Mouse (Mus musculus): Measurements from ENCODE around the gene Mif. TPM values are rescaled to one million over a fixed set of nuclear protein-coding genes. Genes with fewer than 3 reads are reported as not detected.

The Mif gene
- polyA plus RNA-seq, 1 experiment from 2014 or later, result 1,680 TPM

- 96% methylated on average over 10 of the region's 10 CpGs for WGBS
- Histone ChIP-seq H3K9me3 (ENCODE audit: control insufficient read depth, low read length) (no peaks in the 10 kb centered on the region), H3K4me2 (ENCODE audit: low read length) (no peak overlapping the region), H3K27me3 (replicated peaks; ENCODE audit: control insufficient read depth, insufficient read depth, low read length) (no peaks in the 10 kb centered on the region), H3K27ac (ENCODE audit: low read depth, low read length) (no peak overlapping the region), H3K4me3 (ENCODE audit: low read length) (no peak overlapping the region), H3K4me1 (ENCODE audit: control insufficient read depth, insufficient read depth, low read depth, low read length) (peaks cover 7% of the 10 kb centered on the region), H3K9ac (ENCODE audit: low read depth, low read length) (no peak overlapping the region), H3K36me3 (ENCODE audit: control insufficient read depth, insufficient read depth, low read length) (no peaks in the 10 kb centered on the region)
- ATAC-seq, result no peak
Measured at GRCm38 (mm10) chr10:75880351-75880750, 20.3 kb upstream of the Mif start.

GRCm38 (mm10) chr10:75878836-75879235 is 18.8 kb upstream of the Mif start:
- Histone ChIP-seq H3K27ac (ENCODE audit: low read depth, low read length) (no peak overlapping the region), H3K9me3 (ENCODE audit: control insufficient read depth, low read length) (no peaks in the 10 kb centered on the region), H3K4me2 (ENCODE audit: low read length) (no peak overlapping the region), H3K4me3 (ENCODE audit: low read length) (no peak overlapping the region), H3K9ac (ENCODE audit: low read depth, low read length) (no peak overlapping the region), H3K36me3 (ENCODE audit: control insufficient read depth, insufficient read depth, low read length) (no peaks in the 10 kb centered on the region), H3K27me3 (replicated peaks; ENCODE audit: control insufficient read depth, insufficient read depth, low read length) (no peaks in the 10 kb centered on the region), H3K4me1 (ENCODE audit: control insufficient read depth, insufficient read depth, low read depth, low read length) (peaks cover 8% of the 10 kb centered on the region)
- WGBS, result 91% methylated on average over 3 of the region's 3 CpGs
- ATAC-seq, result no peak

- no peaks in the 10 kb centered on the region for H3K27me3 ChIP-seq (replicated peaks; ENCODE audit: control insufficient read depth, insufficient read depth, low read length)
- no peaks in the 10 kb centered on the region for H3K9me3 ChIP-seq (ENCODE audit: control insufficient read depth, low read length)
- peak overlapping the region; percentile 76 for H3K4me2 ChIP-seq (ENCODE audit: low read length)
- 5% methylated on average over 10 of the region's 10 CpGs for WGBS
- peak overlapping the region; percentile 68 for H3K27ac ChIP-seq (ENCODE audit: low read depth, low read length)
- peak; percentile 28; the same call in 1 of the 2 replicates for ATAC-seq
- peak overlapping the region; percentile 45; the same call in 1 of the 2 replicates for H3K9ac ChIP-seq (ENCODE audit: low read depth, low read length)
- H3K4me3 ChIP-seq (ENCODE audit: low read length), result peak overlapping the region; percentile 37
- H3K36me3 ChIP-seq (ENCODE audit: control insufficient read depth, insufficient read depth, low read length), result no peaks in the 10 kb centered on the region
- H3K4me1 ChIP-seq (ENCODE audit: control insufficient read depth, insufficient read depth, low read depth, low read length), result peaks cover 13% of the 10 kb centered on the region
Measured at GRCm38 (mm10) chr10:75873543-75874170, 13.6 kb upstream of the Mif start.

- peak; percentile 99 for ATAC-seq
- Histone ChIP-seq H3K36me3 (ENCODE audit: control insufficient read depth, insufficient read depth, low read length) (no peaks in the 10 kb centered on the region), H3K4me2 (ENCODE audit: low read length) (peak overlapping the region; percentile 76), H3K9me3 (ENCODE audit: control insufficient read depth, low read length) (no peaks in the 10 kb centered on the region), H3K9ac (ENCODE audit: low read depth, low read length) (peak overlapping the region; percentile 39), H3K27me3 (replicated peaks; ENCODE audit: control insufficient read depth, insufficient read depth, low read length) (no peaks in the 10 kb centered on the region), H3K4me3 (ENCODE audit: low read length) (peak overlapping the region; percentile 37), H3K4me1 (ENCODE audit: control insufficient read depth, insufficient read depth, low read depth, low read length) (peaks cover 13% of the 10 kb centered on the region), H3K27ac (ENCODE audit: low read depth, low read length) (peak overlapping the region; percentile 68)
- 1% methylated on average over 11 of the region's 11 CpGs for WGBS
Measured at GRCm38 (mm10) chr10:75872915-75873542, 13.0 kb upstream of the Mif start.

- Histone ChIP-seq H3K4me1 (ENCODE audit: control insufficient read depth, insufficient read depth, low read depth, low read length) (peaks cover 13% of the 10 kb centered on the region), H3K36me3 (ENCODE audit: control insufficient read depth, insufficient read depth, low read length) (no peaks in the 10 kb centered on the region), H3K27ac (ENCODE audit: low read depth, low read length) (peak overlapping the region; percentile 68), H3K4me2 (ENCODE audit: low read length) (peak overlapping the region; percentile 76), H3K9ac (ENCODE audit: low read depth, low read length) (peak overlapping the region; percentile 39), H3K27me3 (replicated peaks; ENCODE audit: control insufficient read depth, insufficient read depth, low read length) (no peaks in the 10 kb centered on the region), H3K4me3 (ENCODE audit: low read length) (peak overlapping the region; percentile 37), H3K9me3 (ENCODE audit: control insufficient read depth, low read length) (no peaks in the 10 kb centered on the region)
- 34% methylated on average over 10 of the region's 10 CpGs for WGBS
- ATAC-seq, result no peak
Measured at GRCm38 (mm10) chr10:75872025-75872914, 12.2 kb upstream of the Mif start.

GRCm38 (mm10) chr10:75861587-75861986 is 1.5 kb upstream of the Mif start:
- H3K4me3 ChIP-seq (ENCODE audit: low read length), result no peak overlapping the region
- H3K27me3 ChIP-seq (replicated peaks; ENCODE audit: control insufficient read depth, insufficient read depth, low read length), result no peaks in the 10 kb centered on the region
- no peak overlapping the region for H3K9ac ChIP-seq (ENCODE audit: low read depth, low read length)
- no peak overlapping the region for H3K4me2 ChIP-seq (ENCODE audit: low read length)
- H3K36me3 ChIP-seq (ENCODE audit: control insufficient read depth, insufficient read depth, low read length), result no peaks in the 10 kb centered on the region
- peaks cover 16% of the 10 kb centered on the region for H3K4me1 ChIP-seq (ENCODE audit: control insufficient read depth, insufficient read depth, low read depth, low read length)
- ATAC-seq, result no peak
- WGBS, result 43% methylated on average over 5 of the region's 5 CpGs
- H3K9me3 ChIP-seq (ENCODE audit: control insufficient read depth, low read length), result no peaks in the 10 kb centered on the region
- H3K27ac ChIP-seq (ENCODE audit: low read depth, low read length), result no peak overlapping the region

- no peak overlapping the region for H3K9ac ChIP-seq (ENCODE audit: low read depth, low read length)
- no peaks in the 10 kb centered on the region for H3K36me3 ChIP-seq (ENCODE audit: control insufficient read depth, insufficient read depth, low read length)
- H3K4me2 ChIP-seq (ENCODE audit: low read length), result peak overlapping the region; percentile 62
- H3K4me1 ChIP-seq (ENCODE audit: control insufficient read depth, insufficient read depth, low read depth, low read length), result peaks cover 16% of the 10 kb centered on the region
- ATAC-seq, result no peak
- no peaks in the 10 kb centered on the region for H3K27me3 ChIP-seq (replicated peaks; ENCODE audit: control insufficient read depth, insufficient read depth, low read length)
- peak overlapping the region; percentile 94 for H3K27ac ChIP-seq (ENCODE audit: low read depth, low read length)
- WGBS, result 19% methylated on average over 7 of the region's 7 CpGs
- no peaks in the 10 kb centered on the region for H3K9me3 ChIP-seq (ENCODE audit: control insufficient read depth, low read length)
- H3K4me3 ChIP-seq (ENCODE audit: low read length), result no peak overlapping the region
Measured at GRCm38 (mm10) chr10:75860746-75861145, 706 bp upstream of the Mif start.

GRCm38 (mm10) chr10:75859107-75859746 is 813 bp downstream of the Mif start:
- Histone ChIP-seq H3K4me1 (ENCODE audit: control insufficient read depth, insufficient read depth, low read depth, low read length) (peaks cover 16% of the 10 kb centered on the region), H3K4me2 (ENCODE audit: low read length) (peak overlapping the region; percentile 62), H3K27me3 (replicated peaks; ENCODE audit: control insufficient read depth, insufficient read depth, low read length) (no peaks in the 10 kb centered on the region), H3K36me3 (ENCODE audit: control insufficient read depth, insufficient read depth, low read length) (no peaks in the 10 kb centered on the region), H3K9ac (ENCODE audit: low read depth, low read length) (peak overlapping the region; percentile 88), H3K4me3 (ENCODE audit: low read length) (peak overlapping the region; percentile 74), H3K27ac (ENCODE audit: low read depth, low read length) (peak overlapping the region; percentile 94), H3K9me3 (ENCODE audit: control insufficient read depth, low read length) (no peaks in the 10 kb centered on the region)
- 3% methylated on average over 27 of the region's 27 CpGs for WGBS
- ATAC-seq, result peak; percentile 80
